Mouse (Mus musculus): Measurements from ENCODE around the gene Pex26.

Gene Pex26

DNA sequence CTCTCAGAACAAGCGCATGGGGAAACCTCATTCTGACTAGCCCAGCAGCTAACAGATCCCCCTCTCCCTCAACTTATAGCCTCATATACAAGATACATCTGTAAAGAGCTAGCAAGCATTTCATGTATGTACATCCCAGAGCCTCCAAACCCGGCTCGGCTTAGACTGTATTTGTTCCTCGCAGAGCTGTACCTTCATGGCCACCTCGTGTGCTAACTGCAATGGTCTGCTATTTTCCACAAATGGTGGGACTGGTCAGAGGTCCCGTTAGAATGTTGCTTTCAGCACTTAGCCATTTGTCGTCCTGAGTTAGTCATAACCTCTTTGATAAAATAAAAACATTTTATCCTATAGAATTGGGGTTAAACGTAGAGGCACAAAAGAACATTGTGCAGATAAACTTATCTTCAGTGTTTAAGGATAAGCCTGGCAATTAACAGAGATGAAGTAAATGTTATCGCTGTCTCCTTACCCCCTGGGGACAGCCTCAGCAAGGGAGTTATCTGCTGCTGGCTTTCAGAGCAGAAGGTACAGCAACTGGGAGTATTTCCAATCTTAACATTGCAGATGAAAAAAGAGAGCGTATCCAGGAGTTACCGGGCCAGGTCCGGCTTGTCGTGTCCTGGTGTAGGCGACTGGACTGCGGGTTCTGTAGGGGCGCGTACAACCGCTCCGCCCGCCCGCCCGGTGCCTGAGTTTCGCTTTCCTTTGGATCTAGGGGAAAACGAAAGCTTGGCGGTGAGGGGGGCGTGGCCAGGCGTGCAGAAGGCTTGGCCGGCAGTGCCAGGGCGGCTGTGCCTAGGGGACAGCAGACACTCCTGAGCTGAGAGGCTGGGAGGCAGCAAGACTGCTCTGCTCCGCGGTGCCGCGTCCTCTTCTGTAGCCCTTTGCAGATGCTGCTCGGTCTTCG is 61.9 kb downstream of the Pex26 start, which contains the start of gene Usp18:
Gene Usp18 (plus strand): TSS at position 780 of the 910 bp plus-strand sequence.
- DNase-seq, result peak; percentile 43

DNA sequence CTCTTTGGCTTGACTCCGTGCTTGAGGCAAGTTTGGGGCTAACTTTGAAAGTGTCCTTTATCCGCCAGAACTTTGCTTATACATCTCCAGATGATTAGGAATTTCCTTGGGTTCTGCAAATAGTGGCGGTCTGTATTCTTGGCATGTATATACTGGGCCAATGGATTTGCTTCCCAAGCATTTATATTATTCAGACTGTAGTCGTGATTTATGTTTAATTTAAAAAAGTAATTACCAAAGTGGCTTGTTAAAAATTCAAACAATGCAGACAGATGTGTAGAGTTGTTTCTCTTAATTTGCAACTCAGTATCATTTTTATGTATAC is 62.5 kb downstream of the Pex26 start:
- DNase-seq, result no peak
